Mouse (Mus musculus): ENCODE measurements around the gene Dtx4.

Dtx4 gene

GRCm38 (mm10) chr19:12466204-12466603, 35.0 kb downstream of the Dtx4 start:
- peak; percentile 70 for DNase-seq (ENCODE audit: low read depth, low spot score)

DNA sequence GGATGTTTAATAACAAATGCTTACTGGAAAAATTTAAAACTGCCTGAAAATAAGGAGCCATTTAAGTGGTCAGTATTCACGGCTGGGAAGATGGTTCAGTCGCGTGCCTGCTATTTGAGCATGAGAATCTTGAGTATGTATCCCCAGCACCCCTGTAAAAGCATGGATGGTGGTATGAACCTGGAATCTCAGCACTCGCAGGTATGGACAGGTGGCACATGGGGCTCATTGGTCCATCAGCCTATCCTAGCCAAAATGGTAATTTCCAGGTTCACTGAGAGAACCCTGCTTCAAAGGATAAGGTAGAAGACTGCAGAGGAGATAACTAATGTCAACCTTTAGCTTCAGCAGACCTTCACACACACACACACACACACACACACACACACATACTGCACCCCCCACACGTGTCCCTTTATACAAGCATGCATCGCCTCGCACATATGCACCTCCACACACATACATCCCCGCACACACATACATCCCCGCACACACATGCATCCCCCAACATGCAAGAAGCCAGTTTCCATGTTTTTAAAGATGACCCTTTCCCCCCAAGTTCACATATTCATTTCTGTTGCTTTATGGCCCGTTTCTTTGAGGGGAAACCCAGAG, 35.6 kb downstream of the Dtx4 start:
- no peak for DNase-seq (ENCODE audit: low read depth, low spot score)

GRCm38 (mm10) chr19:12464674-12465073, 36.6 kb downstream of the Dtx4 start:
- no peak for DNase-seq (ENCODE audit: low read depth, low spot score)

DNA sequence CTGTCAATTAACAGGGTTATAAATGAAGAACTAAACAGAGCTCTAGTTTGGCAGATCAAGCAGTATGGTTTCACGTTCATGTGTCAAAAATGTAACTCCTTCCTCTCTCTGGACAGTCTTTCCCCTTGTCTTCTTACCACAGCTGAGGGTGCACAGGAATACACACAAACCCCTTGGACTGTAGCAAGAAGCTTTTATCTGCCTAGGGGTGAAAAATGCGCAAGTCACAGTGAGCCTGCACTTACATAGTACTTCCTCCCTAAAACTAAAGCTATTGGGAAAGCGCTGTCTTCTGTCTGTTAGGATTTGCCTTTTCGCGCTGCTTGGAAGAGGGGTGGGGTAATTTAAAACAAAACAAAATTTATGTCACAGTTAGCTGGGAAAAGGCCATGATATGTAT, 37.1 kb downstream of the Dtx4 start:
- DNase-seq (ENCODE audit: low read depth, low spot score): peak; percentile 16

GRCm38 (mm10) chr19:12463722-12464035, 37.6 kb downstream of the Dtx4 start:
- DNase-seq (ENCODE audit: low read depth, low spot score): peak; percentile 54

DNA sequence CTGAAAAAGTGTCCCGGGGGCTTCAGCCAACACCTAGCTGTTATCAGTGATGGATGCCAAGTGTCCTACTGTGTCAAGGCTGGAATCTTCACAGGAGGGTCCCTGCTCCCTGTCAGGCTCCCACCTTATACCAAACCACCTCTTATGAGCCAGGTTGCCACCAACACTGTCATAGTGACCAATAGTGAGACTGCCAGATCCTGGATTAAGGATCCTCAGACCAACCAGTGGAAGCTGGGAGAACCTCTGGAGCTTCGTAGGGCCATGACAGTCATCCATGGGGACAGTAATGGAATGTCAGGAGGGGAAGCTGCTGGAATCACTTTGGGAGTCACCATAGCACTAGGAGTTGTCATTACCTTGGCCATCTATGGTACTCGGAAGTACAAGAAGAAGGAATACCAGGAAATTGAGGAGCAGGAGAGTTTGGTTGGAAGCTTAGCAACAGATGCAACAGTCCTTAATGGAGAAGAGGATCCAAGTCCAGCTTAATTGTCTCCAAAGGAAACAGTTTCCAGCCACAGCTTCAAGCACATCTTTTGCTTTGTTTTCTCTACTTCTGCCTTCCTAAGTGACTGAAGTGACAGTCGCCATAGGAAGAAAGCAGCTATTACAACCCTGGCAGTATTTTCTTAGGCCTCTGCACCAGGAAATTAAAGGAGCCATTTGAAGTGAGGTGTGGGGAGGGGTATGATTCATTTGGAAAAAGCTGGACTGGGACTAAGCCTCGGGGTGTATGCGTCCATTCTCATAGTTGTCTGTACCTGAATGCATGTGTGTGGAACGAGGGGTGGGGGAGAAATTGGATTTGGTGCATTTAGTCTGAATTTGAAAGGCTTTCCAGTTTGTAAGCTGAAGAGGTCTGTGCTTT, 38.2 kb downstream of the Dtx4 start:
- DNase-seq (ENCODE audit: low read depth, low spot score): no peak

DNA sequence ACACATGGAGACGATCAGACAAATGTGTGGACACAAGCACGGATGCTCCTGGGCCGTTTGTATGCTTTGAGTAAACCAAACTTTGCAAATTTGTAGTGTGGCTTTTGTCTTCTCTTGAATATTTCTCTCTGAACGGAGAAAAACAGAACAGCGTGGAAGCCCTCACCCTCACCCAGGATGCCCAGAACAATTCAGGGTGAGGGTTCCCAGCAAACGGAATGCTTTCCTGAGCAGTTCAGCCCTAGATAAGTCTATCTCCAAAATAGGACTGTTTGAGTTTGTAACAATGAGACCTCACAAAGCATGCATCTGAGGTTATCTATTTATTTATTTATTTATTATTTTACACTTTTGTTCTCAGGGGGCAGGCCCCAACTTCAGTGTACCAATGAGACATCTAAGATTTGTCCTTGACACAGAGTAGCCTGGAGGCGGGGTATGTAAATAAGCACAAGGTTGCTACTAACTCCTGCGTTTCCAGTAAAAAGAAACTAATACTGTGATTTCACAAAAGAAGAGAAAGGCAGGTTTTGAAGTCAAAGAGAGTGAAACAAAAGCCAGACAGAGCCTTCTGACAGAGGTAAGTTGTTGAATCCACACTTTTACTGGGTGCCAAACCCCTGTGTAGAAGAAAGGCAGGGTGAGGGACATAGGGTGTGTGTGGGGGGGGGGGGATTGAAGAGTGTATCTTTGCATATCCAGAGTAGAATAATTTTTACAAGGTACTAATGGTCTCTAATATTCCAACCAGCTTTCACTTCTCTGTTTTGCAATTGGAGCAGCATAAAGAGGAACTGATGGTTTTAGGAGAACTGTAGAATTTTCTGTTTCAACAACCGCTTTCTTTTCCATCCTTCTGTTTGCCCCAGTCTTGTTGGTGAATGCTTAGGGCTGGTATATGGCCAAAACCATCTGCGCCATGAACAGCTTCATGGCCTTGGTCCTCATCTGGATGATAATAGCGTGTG, 40.7 kb downstream of the Dtx4 start, which contains the start of gene Mpeg1:
Gene Mpeg1 (plus strand): TSS at position 498 of the 968 bp plus-strand sequence.
- DNase-seq (ENCODE audit: low read depth, low spot score): no peak

DNA sequence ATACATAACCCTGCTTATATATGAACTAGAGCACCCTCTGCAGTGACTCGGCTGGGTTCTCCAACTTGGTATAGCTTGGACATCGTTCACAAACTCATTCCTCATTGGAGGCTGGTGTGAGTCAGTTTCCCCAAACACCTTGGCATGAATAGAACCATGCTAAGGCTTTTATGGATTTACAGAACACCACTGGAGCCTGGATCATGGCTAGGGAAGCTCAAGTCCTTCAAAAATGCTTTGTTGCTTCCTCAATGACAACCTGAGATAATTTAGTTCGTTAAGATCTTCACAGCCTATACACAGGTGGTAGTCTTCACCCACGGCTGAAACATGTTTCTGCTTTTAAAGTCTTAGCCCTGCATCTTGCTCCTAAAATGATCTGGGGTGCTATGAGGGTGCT, 41.7 kb downstream of the Dtx4 start:
- no peak for DNase-seq (ENCODE audit: low read depth, low spot score)

DNA sequence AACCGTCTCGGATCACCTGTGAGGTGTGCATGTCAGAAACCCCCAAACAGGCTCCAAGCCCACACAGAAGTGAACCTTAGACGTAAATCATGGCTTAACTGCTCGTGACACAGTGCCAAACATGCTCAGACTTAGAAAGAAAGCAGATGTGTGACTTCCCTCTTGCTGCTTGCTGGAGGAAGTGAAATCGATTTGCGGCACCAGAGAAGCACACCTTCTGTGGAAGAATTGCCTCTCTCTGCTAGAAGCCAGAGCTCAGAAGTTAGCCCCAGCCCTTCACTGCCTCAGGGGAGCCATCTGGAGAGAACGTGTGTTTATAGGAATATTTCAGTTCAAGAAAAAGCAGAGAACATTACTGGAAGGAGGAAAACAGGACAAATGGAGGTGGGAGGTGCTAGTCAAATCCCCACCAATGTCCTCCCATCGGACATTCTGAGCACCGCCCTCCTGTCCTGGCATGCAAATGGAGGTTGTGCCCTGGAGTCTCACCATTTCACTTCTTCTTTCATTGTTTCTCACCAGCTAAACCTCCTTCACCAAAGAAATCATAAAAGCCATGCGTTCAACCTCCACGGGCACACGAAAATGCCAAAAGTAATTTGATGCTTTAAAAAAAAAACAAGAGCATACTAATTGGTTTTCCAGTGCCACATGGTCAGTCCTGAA, 43.7 kb downstream of the Dtx4 start:
- DNase-seq (ENCODE audit: low read depth, low spot score): no peak

DNA sequence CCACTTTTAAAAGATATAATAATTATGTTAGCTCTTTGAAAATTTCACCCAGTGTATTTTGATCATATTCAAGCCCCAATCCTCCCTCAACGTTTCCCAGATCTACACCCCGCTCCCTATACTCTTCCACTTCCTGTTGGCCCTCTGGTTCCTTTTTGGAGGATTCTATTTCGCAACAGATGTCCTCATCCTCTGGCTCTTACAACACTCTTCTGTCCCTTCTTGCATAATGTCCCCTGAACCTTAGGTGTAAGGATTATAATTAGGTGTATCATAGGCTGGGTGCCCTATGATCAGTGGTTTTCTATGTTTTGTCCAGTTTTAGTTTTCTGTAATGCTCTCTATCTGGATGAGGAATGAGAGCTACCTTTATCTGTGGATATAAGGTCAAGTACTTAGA, 56.2 kb downstream of the Dtx4 start:
- no peak for DNase-seq (ENCODE audit: low read depth, low spot score)

GRCm38 (mm10) chr19:12442560-12442959, 58.7 kb downstream of the Dtx4 start:
- no peak for DNase-seq (ENCODE audit: low read depth, low spot score)

DNA sequence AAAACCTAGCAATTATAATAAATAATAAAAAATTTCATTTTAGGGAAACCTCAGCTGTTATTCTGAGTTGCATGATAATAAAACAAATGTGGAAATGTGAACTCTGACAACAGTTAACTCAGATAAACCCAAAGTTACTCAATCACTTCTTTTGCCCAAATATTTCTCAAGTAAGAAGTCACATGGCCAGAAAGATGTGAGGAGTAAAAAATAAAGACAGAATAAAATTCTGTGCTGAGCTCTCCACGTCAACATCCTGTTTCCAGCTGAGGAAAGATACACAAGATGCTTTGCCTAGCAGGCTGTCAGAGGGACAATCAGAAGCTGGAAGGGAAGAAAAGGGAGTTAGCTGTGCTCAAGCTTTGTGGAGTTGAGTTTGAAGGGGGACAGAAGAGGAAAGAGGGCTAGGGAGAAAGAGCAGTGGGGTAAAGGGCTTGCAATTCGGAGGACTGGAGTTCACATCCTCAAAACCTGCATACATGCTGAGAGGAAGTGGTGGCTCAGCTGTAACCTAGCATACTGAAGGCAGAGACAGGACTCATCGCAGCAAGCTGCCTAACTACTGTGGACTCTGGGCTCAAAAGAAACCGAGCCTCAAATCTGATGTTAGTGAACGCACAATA, 61.0 kb downstream of the Dtx4 start:
- DNase-seq (ENCODE audit: low read depth, low spot score): no peak

GRCm38 (mm10) chr19:12439581-12439980, 61.7 kb downstream of the Dtx4 start:
- no peak for DNase-seq (ENCODE audit: low read depth, low spot score)

- DNase-seq (ENCODE audit: low read depth, low spot score): no peak
Observed at GRCm38 (mm10) chr19:12435750-12436524, 65.3 kb downstream of the Dtx4 start.

GRCm38 (mm10) chr19:12435011-12435416, 66.2 kb downstream of the Dtx4 start:
- DNase-seq (ENCODE audit: low read depth, low spot score): no peak

- DNase-seq (ENCODE audit: low read depth, low spot score): peak; percentile 59
Observed at GRCm38 (mm10) chr19:12433033-12433432, 68.2 kb downstream of the Dtx4 start.

DNA sequence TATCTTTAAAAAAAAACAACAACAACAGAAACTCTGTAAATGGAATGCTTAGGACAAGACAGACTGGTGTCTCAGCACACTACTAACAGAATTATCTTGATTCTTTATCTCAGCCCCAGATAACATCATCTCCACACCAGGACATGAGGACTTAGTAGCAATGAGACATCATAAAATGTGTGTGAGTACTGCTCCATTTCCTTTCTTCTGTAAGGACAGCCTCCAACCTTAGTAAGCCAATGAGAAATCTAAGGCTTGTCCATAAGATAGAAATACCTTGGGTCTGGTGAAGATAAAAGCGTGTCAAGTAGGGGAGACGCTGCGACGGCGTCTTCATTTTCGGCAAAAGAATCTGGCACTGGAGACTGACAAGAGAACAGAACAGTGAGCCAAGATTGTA, 73.6 kb downstream of the Dtx4 start, which contains the start of gene Pfpl:
Gene Pfpl (plus strand): TSS at position 301 of the 400 bp plus-strand sequence.
- DNase-seq (ENCODE audit: low read depth, low spot score): no peak

DNA sequence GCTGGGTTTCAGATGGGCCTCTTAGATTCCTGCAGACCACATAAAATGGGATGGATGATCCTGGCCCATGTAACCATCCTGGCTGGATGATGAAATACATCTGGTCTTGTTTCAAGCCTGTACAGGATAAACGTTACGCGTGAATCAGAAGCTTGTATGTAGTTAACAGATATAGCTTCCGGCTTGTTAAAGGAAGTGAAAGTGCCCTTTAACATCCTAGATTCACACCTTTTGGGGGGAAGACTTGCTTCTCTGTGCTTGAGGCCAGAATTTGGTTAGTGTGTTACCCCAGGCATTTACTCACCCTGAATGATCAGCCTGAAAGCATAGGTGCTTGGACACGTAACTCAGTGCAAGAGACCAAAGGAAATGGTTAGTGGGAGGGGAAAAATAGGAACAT, 74.2 kb downstream of the Dtx4 start:
- DNase-seq (ENCODE audit: low read depth, low spot score): no peak

DNA sequence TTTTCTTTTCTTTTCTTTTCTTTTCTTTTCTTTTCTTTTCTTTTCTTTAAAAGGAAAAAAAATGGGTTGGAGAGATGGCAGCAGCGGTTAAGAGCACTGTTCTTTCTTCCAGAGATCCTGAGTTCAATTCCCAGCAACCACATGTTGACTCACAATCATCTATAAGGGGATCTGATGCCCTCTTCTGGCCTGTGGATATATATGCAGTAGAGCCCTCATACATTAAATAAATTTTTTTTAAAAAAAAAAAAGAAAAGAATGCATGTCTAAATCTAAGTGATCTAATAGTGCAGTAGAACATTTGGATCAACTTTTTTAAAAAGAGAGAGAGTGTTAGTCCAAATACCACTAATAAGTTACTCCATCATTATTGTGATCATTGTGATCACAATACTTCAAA, 79.6 kb downstream of the Dtx4 start:
- DNase-seq (ENCODE audit: low read depth, low spot score): peak; percentile 12

- no peak for DNase-seq (ENCODE audit: low read depth, low spot score)
Observed at GRCm38 (mm10) chr19:12420555-12420954, 80.7 kb downstream of the Dtx4 start.
